Mouse (Mus musculus) T-helper 17 cell (primary cell): Measurements from ENCODE around the gene Hrh1.

ENCODE experiments used
- in situ Hi-C, 2 experiments: fragments of 300-600 bp; cut with MboI, MseI; formaldehyde crosslinking; loops; 1 replicate in 1 of 2; 2 replicates in 1 of 2; pipeline ENCODE4 v1.15.1; 2025; ENCODE audit warnings: high pct_unique_total_duplicates in 2 of 2

The Hrh1 gene

GRCm38 (mm10) chr6:114397691-114398217, at the start of gene Hrh1:
Gene Hrh1, plus strand, starts transcription at chr6:114397936.
- in situ Hi-C loops = no loop called here

DNA sequence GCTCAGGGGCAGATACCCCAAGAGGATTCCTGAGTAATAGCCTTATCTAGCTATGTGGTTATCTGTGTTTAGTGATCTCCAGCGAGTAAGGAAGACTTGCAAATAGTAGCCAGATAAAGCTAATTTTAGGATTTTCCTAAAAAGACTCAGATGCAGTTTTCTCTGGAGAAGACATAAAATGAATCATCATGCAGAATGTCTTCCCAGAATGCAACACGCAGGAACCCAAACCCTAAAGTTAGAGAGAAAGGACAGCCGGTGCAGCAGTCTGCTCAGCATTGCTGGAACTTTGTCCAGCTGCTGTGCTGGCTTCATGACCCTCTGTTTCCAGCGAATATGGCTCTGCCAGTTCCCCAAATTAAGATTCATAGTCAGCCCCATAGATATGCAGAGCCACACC, 43.1 kb upstream of the Hrh1 start:
- in situ Hi-C loops = no loop called here

- in situ Hi-C loops = no loop called here
These were observed 39.6 kb upstream of the Hrh1 start for GRCm38 (mm10) chr6:114358171-114358570.

GRCm38 (mm10) chr6:114362355-114362754, 35.4 kb upstream of the Hrh1 start:
- in situ Hi-C loops = loop anchor here in 1 of 2 experiments (10.0 kb wide), 1 partner anchor 778 kb away; no protein-coding TSS in a partner anchor

- in situ Hi-C loops = loop anchor here in 1 of 2 experiments (10.0 kb wide), 1 partner anchor 779 kb away; no protein-coding TSS in a partner anchor
These were observed 34.0 kb upstream of the Hrh1 start for GRCm38 (mm10) chr6:114363740-114364139.

- in situ Hi-C loops = loop anchor here in 1 of 2 experiments (10.0 kb wide), 1 partner anchor 780 kb away; no protein-coding TSS in a partner anchor
These were observed 33.0 kb upstream of the Hrh1 start for GRCm38 (mm10) chr6:114364734-114365133.

GRCm38 (mm10) chr6:114366191-114366590, 31.5 kb upstream of the Hrh1 start:
- in situ Hi-C loops = loop anchor here in 1 of 2 experiments (10.0 kb wide), 1 partner anchor 781 kb away; no protein-coding TSS in a partner anchor

- in situ Hi-C loops = loop anchor here in 1 of 2 experiments (10.0 kb wide), 1 partner anchor 783 kb away; no protein-coding TSS in a partner anchor
These were observed 30.1 kb upstream of the Hrh1 start for GRCm38 (mm10) chr6:114367681-114368080.

DNA sequence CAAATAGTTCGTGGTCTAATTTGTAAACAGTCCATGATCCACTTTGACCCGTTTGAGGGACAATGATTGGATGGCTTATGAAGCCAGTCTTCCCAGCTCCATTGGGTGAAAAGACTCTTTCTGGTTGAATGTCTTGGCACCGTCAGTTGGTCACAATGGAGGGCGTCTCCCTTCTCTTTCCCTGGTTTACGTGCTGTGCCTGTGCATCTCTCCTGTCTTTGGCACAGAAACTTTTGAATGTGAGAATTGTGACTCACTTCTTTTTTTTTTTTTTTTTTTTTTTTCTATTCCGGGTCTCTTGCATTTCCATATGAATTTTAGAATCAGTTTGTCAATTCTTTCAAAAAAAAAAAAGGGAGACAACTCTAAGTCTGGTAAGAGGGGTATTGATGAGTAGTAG, 29.5 kb upstream of the Hrh1 start:
- in situ Hi-C loops = loop anchor here in 1 of 2 experiments (10.0 kb wide), 1 partner anchor 783 kb away; no protein-coding TSS in a partner anchor

DNA sequence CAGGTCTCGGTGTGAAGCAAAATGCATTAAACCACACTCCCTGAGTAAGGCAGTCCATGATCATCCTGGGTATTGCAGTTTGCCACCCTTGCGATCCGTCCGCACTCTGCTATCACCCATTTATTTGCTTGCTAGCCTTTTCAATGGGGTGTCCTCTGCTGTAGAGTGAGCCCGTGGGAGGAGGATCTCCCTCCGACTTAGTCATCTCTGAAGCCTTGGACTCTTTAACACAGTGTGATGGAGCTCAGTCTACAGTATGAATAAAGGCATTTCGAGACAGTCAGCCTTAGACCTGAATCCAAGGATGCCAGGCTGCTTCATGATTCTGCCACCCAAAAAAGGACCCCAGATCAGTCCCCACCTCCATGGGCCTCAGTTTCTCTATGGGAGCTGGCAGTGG, 25.0 kb upstream of the Hrh1 start:
- in situ Hi-C loops = no loop called here

- in situ Hi-C loops = no loop called here
These were observed 16.9 kb upstream of the Hrh1 start for GRCm38 (mm10) chr6:114380872-114381271.

GRCm38 (mm10) chr6:114387320-114387719, 10.4 kb upstream of the Hrh1 start:
- in situ Hi-C loops = no loop called here

DNA sequence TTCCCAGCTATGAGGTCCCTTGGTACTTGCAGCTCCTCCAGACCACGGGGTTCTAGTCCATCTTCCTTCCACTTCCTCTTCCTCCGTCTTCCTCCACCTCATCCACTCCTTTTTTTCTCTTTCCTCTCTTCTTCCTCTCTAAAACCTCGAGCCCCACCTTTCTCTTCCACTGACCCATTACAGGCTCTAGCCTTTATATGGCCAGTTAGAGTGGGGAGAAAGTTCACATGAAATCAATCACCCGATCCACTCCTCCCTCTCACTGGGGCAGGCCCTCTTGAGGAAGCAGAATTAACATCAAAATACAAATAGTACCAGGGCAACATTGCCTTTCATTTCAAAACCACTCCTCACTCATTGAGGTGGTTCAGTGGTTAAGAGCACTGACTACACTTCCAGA, 9.9 kb upstream of the Hrh1 start:
- in situ Hi-C loops = no loop called here

DNA sequence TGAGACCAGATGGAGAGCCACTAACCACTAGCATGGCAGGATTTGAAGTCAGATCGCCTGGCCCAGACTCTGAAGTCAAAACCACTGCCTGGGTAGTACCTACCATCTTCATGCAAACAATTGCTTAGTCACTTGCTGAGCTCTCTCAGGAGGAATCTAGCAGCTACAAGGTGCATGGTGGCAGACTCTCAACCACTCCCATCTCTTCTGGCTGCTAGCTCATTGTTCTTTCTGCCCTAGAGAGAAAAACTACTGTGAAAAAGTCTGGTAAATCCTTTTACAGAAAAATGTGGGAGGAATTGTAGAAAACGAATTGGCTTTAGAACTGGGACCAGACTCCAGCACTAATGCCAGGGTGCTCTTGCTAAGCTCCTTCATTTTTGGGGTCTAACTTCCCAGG, 7.6 kb upstream of the Hrh1 start:
- in situ Hi-C loops = no loop called here

DNA sequence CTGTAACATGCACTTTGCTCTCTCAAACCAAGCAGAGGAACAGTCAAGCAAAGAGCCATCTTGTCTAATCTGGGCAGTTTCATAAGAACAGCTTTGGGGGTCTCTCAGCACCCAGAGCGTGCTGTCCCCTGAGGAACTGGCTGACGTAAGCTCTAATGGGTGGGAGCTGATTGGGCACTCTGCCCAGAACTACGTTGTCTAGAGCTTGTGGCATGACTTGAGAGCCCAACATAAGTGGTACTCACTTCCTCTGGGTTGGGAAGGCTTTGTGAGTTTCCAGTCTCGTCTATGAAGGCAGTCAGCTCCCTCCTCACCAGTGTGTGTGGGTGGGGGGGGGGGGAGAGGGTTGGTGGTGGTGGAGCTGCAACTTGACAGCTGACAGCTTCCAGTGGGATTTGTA, 2.8 kb upstream of the Hrh1 start:
- in situ Hi-C loops = no loop called here

GRCm38 (mm10) chr6:114396605-114397004, 1.1 kb upstream of the Hrh1 start:
- in situ Hi-C loops = no loop called here

GRCm38 (mm10) chr6:114397280-114397679, 456 bp upstream of the Hrh1 start:
- in situ Hi-C loops = no loop called here

DNA sequence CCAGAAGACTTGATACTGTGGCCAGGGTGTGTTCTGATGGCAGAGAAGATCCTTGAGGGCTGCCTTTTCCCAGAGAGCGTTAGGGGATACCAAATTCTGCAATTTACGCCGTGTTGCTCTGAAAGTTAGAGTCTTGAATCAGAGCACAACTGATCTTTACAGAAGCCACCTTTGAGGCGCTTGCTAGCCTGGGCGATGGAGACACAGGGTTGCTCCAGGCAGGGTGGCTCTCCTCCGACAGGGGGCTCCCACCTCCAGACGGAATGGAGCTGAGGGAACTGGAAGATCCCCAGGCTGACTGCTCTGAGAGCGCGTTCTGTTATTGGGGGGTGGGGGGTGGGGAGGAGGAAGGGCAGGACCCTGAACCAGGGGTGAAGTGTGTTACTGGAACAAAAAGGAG, 890 bp downstream of the Hrh1 start:
- in situ Hi-C loops = no loop called here

GRCm38 (mm10) chr6:114400387-114400786, 2.7 kb downstream of the Hrh1 start:
- in situ Hi-C loops = loop anchor here in 1 of 2 experiments (10.0 kb wide), 1 partner anchor 794 kb away; no protein-coding TSS in a partner anchor

- in situ Hi-C loops = loop anchor here in 1 of 2 experiments (10.0 kb wide), 1 partner anchor 794 kb away; no protein-coding TSS in a partner anchor
These were observed 3.1 kb downstream of the Hrh1 start for GRCm38 (mm10) chr6:114400841-114401240.

DNA sequence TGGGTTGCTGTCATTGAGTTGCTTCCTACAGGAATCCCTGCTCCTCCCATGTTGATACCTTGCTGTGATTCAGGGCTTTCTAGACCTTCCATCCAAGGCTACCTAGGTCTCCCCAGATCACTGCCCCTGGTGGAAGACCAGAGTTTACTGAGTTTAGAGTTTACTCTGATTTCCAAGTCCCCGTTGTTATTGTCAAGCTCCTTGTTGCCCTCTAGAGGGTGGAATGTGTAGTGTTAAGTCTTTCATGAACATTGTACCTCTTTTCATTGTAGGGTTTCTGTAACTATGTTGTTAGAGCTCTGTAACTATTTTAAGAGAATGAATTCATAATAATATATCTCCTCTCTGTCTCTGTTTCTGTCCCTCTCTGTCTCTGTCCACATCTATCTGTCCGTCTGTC, 4.4 kb downstream of the Hrh1 start:
- in situ Hi-C loops = loop anchor here in 1 of 2 experiments (10.0 kb wide), 1 partner anchor 793 kb away; no protein-coding TSS in a partner anchor

DNA sequence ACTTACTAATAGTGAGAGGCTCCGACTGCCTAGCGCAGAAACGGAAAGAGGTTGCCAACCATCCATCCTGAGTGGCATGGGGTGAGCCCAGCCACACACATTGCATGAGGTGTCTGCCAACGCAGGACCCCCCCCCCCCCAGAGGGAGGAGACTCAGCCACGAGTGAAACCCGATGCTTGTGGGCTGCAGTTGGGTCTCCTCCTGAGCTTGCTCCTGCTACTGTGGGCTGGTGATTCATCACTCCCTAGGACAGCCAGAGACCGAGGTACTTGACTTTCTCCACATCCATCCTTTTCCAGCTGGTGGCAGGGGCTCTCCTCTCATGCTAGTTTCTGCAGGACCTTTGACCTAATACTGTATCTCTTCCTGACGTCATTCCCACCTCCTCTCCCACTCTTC, 5.9 kb downstream of the Hrh1 start:
- in situ Hi-C loops = loop anchor here in 1 of 2 experiments (10.0 kb wide), 1 partner anchor 791 kb away; no protein-coding TSS in a partner anchor

- in situ Hi-C loops = loop anchor here in 1 of 2 experiments (10.0 kb wide), 1 partner anchor 791 kb away; no protein-coding TSS in a partner anchor
These were observed 6.4 kb downstream of the Hrh1 start for GRCm38 (mm10) chr6:114404128-114404527.
